Mouse (Mus musculus): Measurements from ENCODE around the gene Ppp1r13b.
A peak's percentile ranks its signal among the peaks of the same experiment; 100 is the strongest.

Gene Ppp1r13b

GRCm38 (mm10) chr12:111827556-111827955, 80.4 kb downstream of the Ppp1r13b start:
- DNase-seq (ENCODE audit: low spot score) = no peak

DNA sequence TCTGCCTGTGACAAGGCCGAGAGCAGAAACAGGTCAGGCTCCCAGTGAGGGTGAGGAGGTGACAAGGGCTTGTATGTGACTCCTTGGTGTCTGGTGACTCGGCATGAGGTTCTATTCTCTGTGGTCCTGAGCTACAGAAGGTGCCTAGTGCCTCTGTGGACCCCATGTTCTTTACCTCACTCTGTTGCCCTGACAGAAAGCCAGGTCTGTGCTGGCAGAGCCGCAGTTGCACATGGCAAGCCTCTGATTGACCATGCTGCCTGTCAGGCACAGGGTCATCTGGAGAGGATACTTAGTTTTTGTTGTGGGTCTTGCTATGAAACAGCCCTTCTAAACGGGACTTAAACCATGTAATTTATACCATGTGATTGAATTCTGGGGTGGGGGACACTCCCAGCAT, 86.0 kb downstream of the Ppp1r13b start:
- DNase-seq (ENCODE audit: low spot score) = no peak

DNA sequence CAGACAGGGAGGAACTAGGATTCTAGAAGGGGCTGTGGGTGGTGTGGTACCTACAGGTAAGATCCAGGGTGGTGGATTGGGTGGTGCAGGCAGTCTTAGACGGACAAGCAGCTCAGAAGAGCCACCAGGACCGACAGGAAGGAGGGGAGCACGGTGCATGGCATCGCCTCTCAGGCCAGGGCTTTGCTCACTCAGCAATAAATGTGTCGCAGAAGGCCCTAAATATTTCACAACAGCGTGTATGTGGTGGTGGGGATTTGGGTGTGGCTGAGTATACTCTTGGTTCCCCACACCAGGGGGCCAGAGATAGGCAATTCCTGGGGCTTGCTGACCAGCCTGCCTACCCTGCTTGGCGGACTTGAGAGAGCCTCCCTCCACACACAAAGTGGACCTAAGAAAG, 87.2 kb downstream of the Ppp1r13b start:
- no peak for DNase-seq (ENCODE audit: low spot score)

DNA sequence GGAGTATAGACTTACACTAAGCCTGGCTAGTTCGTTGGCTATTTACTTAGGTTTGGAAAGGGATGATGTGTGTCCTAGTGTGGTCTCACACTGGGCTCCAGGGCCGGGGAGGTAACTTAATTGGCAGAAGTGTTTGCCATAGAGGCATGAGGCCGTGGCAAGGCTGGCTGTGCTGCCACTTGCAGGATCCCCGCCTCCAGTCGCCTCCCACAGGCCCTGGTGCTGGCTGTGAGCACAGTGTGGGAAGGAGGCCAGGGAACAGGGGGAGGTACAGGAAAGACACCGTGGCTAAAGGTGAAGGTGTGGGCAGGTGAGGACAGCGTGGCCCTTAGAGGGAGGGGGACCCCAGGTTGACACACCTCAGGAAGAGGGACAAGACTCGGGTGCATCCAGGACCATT, 88.0 kb downstream of the Ppp1r13b start:
- no peak for DNase-seq (ENCODE audit: low spot score)

DNA sequence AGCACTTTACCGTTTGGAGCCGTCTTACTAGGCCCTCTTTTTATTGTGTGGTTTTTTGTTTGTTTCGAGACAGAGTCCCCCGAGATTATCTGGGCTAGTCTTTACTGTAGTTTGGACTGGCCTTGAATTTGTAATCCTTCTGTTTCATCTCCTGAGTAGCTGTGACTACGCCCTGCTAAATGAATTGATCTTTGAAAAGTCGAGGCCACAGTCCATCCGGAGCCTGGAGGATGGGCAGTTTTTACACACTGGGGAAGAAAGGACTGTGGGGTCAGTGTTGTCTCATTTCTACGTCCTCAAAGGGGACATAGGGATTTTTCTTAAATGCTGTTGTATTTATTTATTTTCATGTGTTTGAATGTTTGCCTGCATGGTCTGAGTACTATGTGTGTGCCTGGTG, 89.9 kb downstream of the Ppp1r13b start:
- DNase-seq (ENCODE audit: low spot score) = no peak

GRCm38 (mm10) chr12:111816967-111817366, 90.9 kb downstream of the Ppp1r13b start:
- peak; percentile 74 for DNase-seq (ENCODE audit: low spot score)

DNA sequence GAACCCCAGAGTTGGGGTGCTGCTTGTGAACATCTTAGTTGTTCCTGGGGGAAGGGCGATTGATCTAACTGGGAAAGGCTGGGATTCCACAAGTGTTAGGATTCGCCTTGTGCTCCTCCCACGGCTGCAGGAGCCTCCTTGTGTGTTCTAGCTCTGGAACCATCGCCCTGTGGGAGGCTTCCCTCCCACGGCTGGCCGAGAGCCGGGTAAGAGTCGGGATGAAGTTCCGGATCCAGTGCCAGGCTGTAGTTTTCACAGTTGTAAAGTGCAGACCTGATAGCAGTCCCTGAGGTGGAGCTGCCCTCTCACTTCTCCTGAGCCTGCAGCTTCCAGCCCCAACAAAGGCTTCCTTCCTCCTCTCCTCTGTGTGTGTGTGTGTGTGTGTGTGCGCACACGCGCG, 91.4 kb downstream of the Ppp1r13b start:
- DNase-seq (ENCODE audit: low spot score) = no peak

DNA sequence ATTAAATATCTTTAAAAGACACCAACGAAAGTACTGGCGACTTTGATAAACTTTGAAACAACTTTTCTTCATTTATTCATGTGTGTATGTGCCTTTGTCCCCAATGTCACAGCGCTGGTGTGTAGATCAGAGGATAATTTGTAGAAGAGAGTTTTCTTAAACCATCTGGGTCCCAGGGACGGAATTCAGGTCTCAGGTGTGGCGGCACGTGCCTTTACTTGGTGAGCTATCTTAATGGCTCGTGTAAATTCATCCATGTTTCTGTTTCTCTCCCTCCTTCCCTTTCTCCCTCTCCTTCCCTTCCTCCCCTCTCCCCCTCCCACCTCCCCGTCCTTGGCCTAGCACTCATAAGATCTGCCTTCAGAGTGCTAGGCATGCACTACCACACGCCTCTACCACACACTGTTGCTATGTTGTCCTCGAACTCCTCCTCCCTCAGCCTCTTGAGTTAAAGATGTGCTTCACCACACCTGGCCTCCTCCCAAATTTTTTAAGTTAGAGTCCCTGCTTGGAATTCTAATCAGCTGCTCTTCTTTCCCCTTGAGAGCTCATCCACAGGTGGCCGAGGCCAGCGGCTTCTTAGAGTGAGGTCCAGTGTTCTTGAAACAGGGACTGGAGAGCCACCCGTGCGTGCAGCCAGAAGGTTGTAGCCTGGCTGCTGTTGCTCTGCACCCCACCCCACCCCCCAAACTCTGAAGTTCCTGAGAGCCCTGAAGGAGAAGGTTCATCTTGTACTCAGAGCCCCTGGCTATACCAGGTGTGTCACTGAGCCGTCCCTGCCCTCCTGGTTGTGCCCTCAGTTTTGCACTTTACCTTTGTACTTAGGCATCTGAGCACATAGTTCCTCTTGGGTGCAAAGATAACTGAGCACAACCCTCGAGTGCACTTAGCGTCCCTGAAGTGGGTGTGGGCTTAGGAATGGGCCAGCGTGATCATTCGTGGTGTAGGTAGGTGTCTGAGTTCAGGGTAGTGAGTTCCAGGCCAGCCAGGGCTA, 92.8 kb downstream of the Ppp1r13b start:
- DNase-seq (ENCODE audit: low spot score) = no peak

- peak; percentile 98 for DNase-seq (ENCODE audit: low spot score)
Observed at GRCm38 (mm10) chr12:111813766-111814617, 93.9 kb downstream of the Ppp1r13b start, which contains the start of the genes Xrcc3 and Zfyve21. Gene Xrcc3, minus strand, starts transcription at chr12:111813873. Gene Zfyve21, plus strand, starts transcription at chr12:111814170.

GRCm38 (mm10) chr12:111813111-111813765, 94.7 kb downstream of the Ppp1r13b start:
- DNase-seq (ENCODE audit: low spot score) = no peak

GRCm38 (mm10) chr12:111812611-111813010, 95.3 kb downstream of the Ppp1r13b start:
- no peak for DNase-seq (ENCODE audit: low spot score)

GRCm38 (mm10) chr12:111812075-111812474, 95.8 kb downstream of the Ppp1r13b start:
- DNase-seq (ENCODE audit: low spot score) = no peak

- peak; percentile 69 for DNase-seq (ENCODE audit: low spot score)
Observed at GRCm38 (mm10) chr12:111809762-111810161, 98.1 kb downstream of the Ppp1r13b start.

- DNase-seq (ENCODE audit: low spot score) = no peak
Observed at GRCm38 (mm10) chr12:111808775-111809174, 99.1 kb downstream of the Ppp1r13b start.

- DNase-seq (ENCODE audit: low spot score) = no peak
Observed at GRCm38 (mm10) chr12:111803538-111803937, 104.4 kb downstream of the Ppp1r13b start.

DNA sequence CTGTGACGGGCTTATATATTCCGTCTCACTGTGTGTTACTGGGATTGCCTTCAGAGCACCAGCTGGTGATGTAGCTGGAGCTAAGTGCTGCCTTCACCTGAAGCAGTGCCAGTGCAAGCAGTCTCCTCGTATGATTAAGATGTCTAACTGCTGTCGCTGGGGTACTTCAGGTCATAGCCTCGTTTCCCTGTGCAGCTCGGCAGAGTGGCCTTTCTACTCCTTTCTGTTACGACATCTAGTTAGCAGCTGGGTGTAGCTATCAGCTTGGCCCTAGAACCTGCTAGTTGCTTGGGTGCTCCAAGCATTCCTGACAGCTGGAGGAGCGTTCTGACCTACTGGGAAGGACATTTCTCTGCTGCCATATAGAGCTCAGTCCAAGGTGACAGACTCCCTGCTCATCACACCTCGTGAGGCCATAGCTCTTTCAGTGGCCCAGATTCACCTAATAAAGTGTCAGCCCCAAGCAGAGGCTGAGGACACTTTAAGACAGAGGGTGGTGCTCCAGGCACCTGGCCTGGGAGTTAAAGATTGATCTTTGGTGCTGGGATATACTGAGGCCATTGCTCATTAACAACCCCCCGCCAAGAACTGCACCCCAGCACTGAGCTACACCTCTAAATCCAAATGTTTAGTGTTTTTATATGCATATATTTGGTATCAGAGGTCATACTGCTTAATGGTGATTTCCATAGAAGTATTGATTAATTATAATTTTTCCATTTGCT, 107.3 kb downstream of the Ppp1r13b start:
- no peak for DNase-seq (ENCODE audit: low spot score)

- DNase-seq (ENCODE audit: low spot score) = no peak
Observed at GRCm38 (mm10) chr12:111798493-111798892, 109.4 kb downstream of the Ppp1r13b start.

DNA sequence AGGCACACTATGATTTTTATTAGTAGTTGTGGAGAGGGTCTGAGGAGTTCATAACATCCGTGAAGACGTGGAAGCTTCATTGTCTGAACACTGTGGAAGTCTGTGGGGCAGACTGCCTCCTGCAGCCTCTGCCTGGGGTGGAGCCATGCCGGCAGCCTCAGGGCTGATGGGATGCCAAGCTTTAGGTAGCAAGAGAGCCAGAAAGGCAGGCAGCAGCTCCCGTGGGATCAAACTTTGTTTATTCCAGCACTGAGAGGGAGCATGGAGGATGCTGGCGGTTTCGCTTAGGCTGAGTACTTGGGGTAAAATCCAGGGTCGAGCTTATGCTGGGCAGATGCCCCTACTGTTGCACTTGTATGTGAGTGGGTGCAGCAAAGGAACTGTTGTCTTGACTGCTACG, 110.7 kb downstream of the Ppp1r13b start:
- no peak for DNase-seq (ENCODE audit: low spot score)

- no peak for DNase-seq (ENCODE audit: low spot score)
Observed at GRCm38 (mm10) chr12:111795180-111795895, 112.6 kb downstream of the Ppp1r13b start.

- DNase-seq (ENCODE audit: low spot score) = no peak
Observed at GRCm38 (mm10) chr12:111794526-111795179, 113.3 kb downstream of the Ppp1r13b start.

All from c-Kit-positive CD71-positive TER-119-positive erythroid progenitor cells, embryonic 14.5 days (primary cell).